Mouse (Mus musculus): ENCODE measurements around the gene Cpe. TPM values are rescaled to one million over a fixed set of nuclear protein-coding genes. Genes with fewer than 3 reads are reported as not detected.

Gene Cpe
- polyA plus RNA-seq (2014; fragmentation: Illumina TruSeq; extraction: RNeasy Lipid Tissue Mini Kit (QIAGEN cat#74804); ENCODE audit: insufficient read depth, low read depth, low replicate concordance) = 37.2 TPM

GRCm38 (mm10) chr8:64692651-64693201 is at the start of gene Cpe:
Gene Cpe, minus strand, starts transcription at chr8:64693054.

GRCm38 (mm10) chr8:64733271-64733943 is 40.6 kb upstream of the Cpe start, which contains the start of gene Msmo1:
Gene Msmo1, minus strand, starts transcription at chr8:64733792.

Other genes starting within 250 kb of the Cpe start
- 62.1 TPM for gene Msmo1, start 40.7 kb upstream of the Cpe start, polyA plus RNA-seq (2014; fragmentation: Illumina TruSeq; extraction: RNeasy Lipid Tissue Mini Kit (QIAGEN cat#74804); ENCODE audit: insufficient read depth, low read depth, low replicate concordance)
- 16.6 TPM for gene Klhl2, start 157.0 kb upstream of the Cpe start, polyA plus RNA-seq (2014; fragmentation: Illumina TruSeq; extraction: RNeasy Lipid Tissue Mini Kit (QIAGEN cat#74804); ENCODE audit: insufficient read depth, low read depth, low replicate concordance)

Data from lung, adult 10 weeks (tissue).